Mouse (Mus musculus) small intestine, adult 2 months (tissue): ENCODE data around the gene Lamb3. TPM values are rescaled to one million over a fixed set of nuclear protein-coding genes. Genes with fewer than 3 reads are reported as not detected.

ENCODE experiments used
- H3K27ac ChIP-seq: fragments of 200-500 bp; 2 replicates; pipeline ENCODE4 v1.5.1; 2012; ENCODE audit warnings: low read depth, low read length, control low read depth, inconsistent platforms; ENCODE audit not compliant: insufficient read depth
- H3K27me3 ChIP-seq: fragments of 200-500 bp; 2 replicates; pipeline ENCODE4 v1.6.1; 2012; ENCODE audit warnings: mild to moderate bottlenecking, moderate library complexity, low read length, inconsistent platforms; ENCODE audit not compliant: control insufficient read depth, insufficient read depth
- H3K36me3 ChIP-seq: fragments of 200-500 bp; 2 replicates; pipeline ENCODE4 v1.6.1; 2012; ENCODE audit warnings: mild to moderate bottlenecking, low read length, control low read depth, inconsistent platforms; ENCODE audit not compliant: control insufficient read depth, insufficient read depth
- H3K4me1 ChIP-seq: fragments of 200-500 bp; 2 replicates; pipeline ENCODE4 v1.6.1; 2012; ENCODE audit warnings: low read length, inconsistent platforms, mixed read lengths; ENCODE audit not compliant: control insufficient read depth, insufficient read depth, insufficient read length
- H3K4me3 ChIP-seq: fragments of 200-500 bp; 2 replicates; pipeline ENCODE4 v1.5.1; 2012; ENCODE audit warnings: low read depth, mild to moderate bottlenecking, control low read depth, inconsistent platforms, low read length, moderate library complexity
- CTCF ChIP-seq: fragments of 200-500 bp; IDR thresholded peaks from 2 replicates; pipeline ENCODE4 v1.5.1; 2012; ENCODE audit warnings: low read depth, mild to moderate bottlenecking, control low read depth, inconsistent platforms, low read length, moderate library complexity, mixed read lengths; ENCODE audit not compliant: insufficient replicate concordance, insufficient read length; ENCODE audit errors: extremely low read depth
- POLR2A ChIP-seq: fragments of 200-500 bp; IDR thresholded peaks from 2 replicates; pipeline ENCODE4 v1.6.1; 2012; ENCODE audit warnings: low read depth, mild to moderate bottlenecking, control low read depth, inconsistent platforms, low read length, moderate library complexity
- WGBS: fragments of 180-500 bp; shearing (Covaris S2); methylation state at CpG from one replicate; pipeline ENCODE4 v1.1.7; 2018; 5-methylcytosine and 5-hydroxymethylcytosine counted together
- polyA plus RNA-seq: library from polyadenylated mRNA; depleted of rRNA; stranded (reverse); fragments of >200 nt; gene quantifications from 2 replicates; pipeline ENCODE4 v1.2.3, GENCODE M21; 2012

Gene Lamb3
- polyA plus RNA-seq, 1 experiment, result 21.7 TPM

- 86% methylated on average over 3 of the region's 3 CpGs for WGBS
- TF ChIP-seq CTCF, result no peak
- TF ChIP-seq POLR2A, result no peak
- H3K4me3 ChIP-seq, result no peak overlapping the region
- no peaks in the 10 kb centered on the region for H3K36me3 ChIP-seq
- H3K4me1 ChIP-seq, result no peaks in the 10 kb centered on the region; the same call in 1 of the 2 replicates
- no peak overlapping the region for H3K27ac ChIP-seq
- no peaks in the 10 kb centered on the region for H3K27me3 ChIP-seq
Observed at GRCm38 (mm10) chr1:193351583-193351982, 144.1 kb downstream of the Lamb3 start.

- WGBS, result 62% methylated on average over 3 of the region's 3 CpGs
- TF ChIP-seq POLR2A (no peak), CTCF (no peak)
- H3K4me3 ChIP-seq, result no peak overlapping the region
- H3K4me1 ChIP-seq, result no peaks in the 10 kb centered on the region
- no peak overlapping the region for H3K27ac ChIP-seq
- H3K27me3 ChIP-seq, result no peaks in the 10 kb centered on the region
- no peaks in the 10 kb centered on the region for H3K36me3 ChIP-seq
Observed at GRCm38 (mm10) chr1:193359199-193359598, 151.7 kb downstream of the Lamb3 start.

GRCm38 (mm10) chr1:193361181-193361580 lies 153.7 kb downstream of the Lamb3 start:
- Histone ChIP-seq H3K4me1 (no peaks in the 10 kb centered on the region), H3K36me3 (no peaks in the 10 kb centered on the region), H3K27me3 (no peaks in the 10 kb centered on the region), H3K27ac (no peak overlapping the region), H3K4me3 (no peak overlapping the region)
- 76% methylated on average over 6 of the region's 6 CpGs for WGBS
- TF ChIP-seq CTCF (no peak), POLR2A (no peak)

- H3K27me3 ChIP-seq, result no peaks in the 10 kb centered on the region
- H3K4me1 ChIP-seq, result no peaks in the 10 kb centered on the region
- TF ChIP-seq CTCF (no peak), POLR2A (no peak)
- no peaks in the 10 kb centered on the region for H3K36me3 ChIP-seq
- WGBS, result 90% methylated on average over 7 of the region's 7 CpGs
- H3K4me3 ChIP-seq, result no peak overlapping the region
- H3K27ac ChIP-seq, result no peak overlapping the region
Observed at GRCm38 (mm10) chr1:193362078-193362477, 154.6 kb downstream of the Lamb3 start.

- Histone ChIP-seq H3K27me3 (no peaks in the 10 kb centered on the region), H3K36me3 (no peaks in the 10 kb centered on the region), H3K27ac (no peak overlapping the region), H3K4me3 (no peak overlapping the region), H3K4me1 (no peaks in the 10 kb centered on the region)
- peak; percentile 69; the same call in 1 of the 2 replicates for TF ChIP-seq CTCF
- no peak for TF ChIP-seq POLR2A
- 63% methylated on average over 5 of the region's 5 CpGs for WGBS
Observed at GRCm38 (mm10) chr1:193363801-193364231, 156.3 kb downstream of the Lamb3 start.

GRCm38 (mm10) chr1:193368055-193368454 lies 160.6 kb downstream of the Lamb3 start:
- TF ChIP-seq POLR2A (no peak), CTCF (no peak)
- no peak overlapping the region for H3K4me3 ChIP-seq
- H3K4me1 ChIP-seq, result no peaks in the 10 kb centered on the region
- 56% methylated on average over 10 of the region's 10 CpGs for WGBS
- no peaks in the 10 kb centered on the region for H3K27me3 ChIP-seq
- no peak overlapping the region for H3K27ac ChIP-seq
- no peaks in the 10 kb centered on the region for H3K36me3 ChIP-seq

- Histone ChIP-seq H3K27ac (no peak overlapping the region), H3K27me3 (no peaks in the 10 kb centered on the region), H3K4me3 (no peak overlapping the region), H3K36me3 (no peaks in the 10 kb centered on the region), H3K4me1 (no peaks in the 10 kb centered on the region)
- WGBS, result 67% methylated on average over 8 of the region's 8 CpGs
- no peak for TF ChIP-seq POLR2A
- no peak for TF ChIP-seq CTCF
Observed at GRCm38 (mm10) chr1:193369091-193369490, 161.6 kb downstream of the Lamb3 start.

- TF ChIP-seq CTCF, result no peak
- no peak for TF ChIP-seq POLR2A
- Histone ChIP-seq H3K27ac (no peak within 1 kb of the TSS), H3K27me3 (no peaks in the 10 kb centered on the region), H3K36me3 (no peaks in the 10 kb centered on the region), H3K4me1 (no peaks in the 10 kb centered on the region), H3K4me3 (peak within 1 kb of the TSS; percentile 25; the same call in 1 of the 2 replicates)
- WGBS, result 10% methylated on average over 2 of the region's 2 CpGs
Observed at GRCm38 (mm10) chr1:193370096-193370495, 162.6 kb downstream of the Lamb3 start, which contains the start of gene Camk1g. Camk1g (minus strand) TSS chr1:193370298.
